Mouse (Mus musculus) frontal cortex, postnatal 25 days (tissue): ENCODE data around the gene March4.
A peak's percentile ranks its signal among the peaks of the same experiment; 100 is the strongest.

Experiments
- DNase-seq, 2 experiments: peaks; one replicate each; pipeline ENCODE4 v3.0.0; 2022; ENCODE audit warnings: low spot score in 2 of 2

Gene March4

GRCm38 (mm10) chr1:72536611-72537351, at the start of gene March4:
TSS of gene March4 (minus strand) at chr1:72536930.
- peak; percentile 52 to 66 for DNase-seq

- DNase-seq = no peak
These were observed 49.5 kb upstream of the March4 start for GRCm38 (mm10) chr1:72585971-72586875.

- DNase-seq = no peak
These were observed 47.2 kb upstream of the March4 start for GRCm38 (mm10) chr1:72583906-72584305.

- peak; percentile 92 to 94 for DNase-seq
These were observed 46.4 kb upstream of the March4 start, which contains the start of gene Smarcal1 for GRCm38 (mm10) chr1:72582947-72583731. TSS of gene Smarcal1 (plus strand) at chr1:72583251.

- no peak for DNase-seq
These were observed 42.1 kb upstream of the March4 start for GRCm38 (mm10) chr1:72578806-72579205.

GRCm38 (mm10) chr1:72578351-72578750, 41.6 kb upstream of the March4 start:
- no peak for DNase-seq

- DNase-seq = no peak
These were observed 40.8 kb upstream of the March4 start for GRCm38 (mm10) chr1:72577481-72577922.

- no peak for DNase-seq
These were observed 38.4 kb upstream of the March4 start for GRCm38 (mm10) chr1:72575121-72575520.

- no peak for DNase-seq
These were observed 37.9 kb upstream of the March4 start for GRCm38 (mm10) chr1:72574608-72575007.

- DNase-seq = no peak
These were observed 37.3 kb upstream of the March4 start for GRCm38 (mm10) chr1:72574047-72574446.

GRCm38 (mm10) chr1:72568725-72569124, 32.0 kb upstream of the March4 start:
- DNase-seq = no peak

GRCm38 (mm10) chr1:72567056-72567455, 30.3 kb upstream of the March4 start:
- no peak for DNase-seq

GRCm38 (mm10) chr1:72564334-72564962, 27.7 kb upstream of the March4 start:
- DNase-seq = no peak

- DNase-seq = no peak
These were observed 21.9 kb upstream of the March4 start for GRCm38 (mm10) chr1:72558625-72559024.

- DNase-seq = no peak
These were observed 19.7 kb upstream of the March4 start for GRCm38 (mm10) chr1:72556471-72556870.

GRCm38 (mm10) chr1:72550317-72550716, 13.6 kb upstream of the March4 start:
- DNase-seq = no peak

GRCm38 (mm10) chr1:72538266-72538665, 1.5 kb upstream of the March4 start:
- no peak for DNase-seq

- peak in 1 of 2 experiments; percentile 36 for DNase-seq
These were observed 782 bp downstream of the March4 start for GRCm38 (mm10) chr1:72535725-72536571.

- DNase-seq = no peak
These were observed 3.3 kb downstream of the March4 start for GRCm38 (mm10) chr1:72533439-72533838.

GRCm38 (mm10) chr1:72532926-72533325, 3.8 kb downstream of the March4 start:
- no peak for DNase-seq
